Mouse (Mus musculus) neural tube, embryonic 14.5 days (tissue): ENCODE results near the gene Galns. TPM values are rescaled to one million over a fixed set of nuclear protein-coding genes. Genes with fewer than 3 reads are reported as not detected.
"Not testable (repeated sequence)": the region's sequence is repeated elsewhere in the genome, so short reads cannot be mapped to it uniquely, and the experiment has no call there.

Experiments used
- ATAC-seq: fragments of 200-750 bp; cut with Nextera tagmentation; 2 replicates; pipeline ENCODE4 v1.8.0; 2017; ENCODE audit warnings: low read depth, mild to moderate bottlenecking, moderate TSS enrichment, moderate library complexity
- H3K27ac ChIP-seq: fragments of 300-500 bp; sonication (generic); 2 replicates; pipeline ENCODE4 v1.5.1; 2014; ENCODE audit warnings: low read depth, mild to moderate bottlenecking, control low read depth, low read length, moderate library complexity, mixed read lengths
- H3K27me3 ChIP-seq: fragments of 300-500 bp; sonication (generic); 2 replicates; pipeline ENCODE4 v1.6.1; 2014; ENCODE audit warnings: low read length; ENCODE audit not compliant: control insufficient read depth, insufficient read depth
- H3K36me3 ChIP-seq: fragments of 300-500 bp; sonication (generic); 2 replicates; pipeline ENCODE4 v1.6.1; 2014; ENCODE audit warnings: low read length, mixed read lengths; ENCODE audit not compliant: control insufficient read depth, insufficient read depth
- H3K4me1 ChIP-seq: fragments of 300-500 bp; sonication (generic); 2 replicates; pipeline ENCODE4 v1.6.1; 2014; ENCODE audit warnings: low read length; ENCODE audit not compliant: control insufficient read depth, insufficient read depth
- H3K4me2 ChIP-seq: fragments of 300-500 bp; sonication (generic); 2 replicates; pipeline ENCODE4 v1.6.1; 2014; ENCODE audit warnings: mild to moderate bottlenecking, low read depth, low read length, control low read depth
- H3K4me3 ChIP-seq: fragments of 300-500 bp; sonication (generic); 2 replicates; pipeline ENCODE4 v1.5.1; 2014; ENCODE audit warnings: low read depth, low read length, control low read depth, mixed read lengths
- H3K9ac ChIP-seq: fragments of 300-500 bp; sonication (generic); replicated peaks from 2 replicates; pipeline ENCODE4 v1.6.1; 2014; ENCODE audit warnings: low read depth, mild to moderate bottlenecking, control low read depth, low read length, mixed read lengths
- H3K9me3 ChIP-seq: fragments of 300-500 bp; sonication (generic); 2 replicates; pipeline ENCODE4 v1.6.1; 2016; ENCODE audit warnings: low read length; ENCODE audit not compliant: control insufficient read depth
- WGBS: fragments of 180-500 bp; shearing (Covaris S2); extraction: QIAGEN DNeasy Blood & Tissue Kit; methylation state at CpG from one replicate; pipeline ENCODE4 v1.1.7; 2014; 5-methylcytosine and 5-hydroxymethylcytosine counted together
- polyA plus RNA-seq: library from polyadenylated mRNA; unstranded; fragments of >200 nt; fragmentation: Nextera tagmentation; extraction: Ambion mirVana; gene quantifications from 2 replicates; pipeline ENCODE4 v1.2.1, GENCODE M21; 2014

Gene Galns
- polyA plus RNA-seq, 1 experiment from 2014 or later = 7.1 TPM

GRCm38 (mm10) chr8:122574667-122575251 lies 36.5 kb downstream of the Galns start:
- Histone ChIP-seq H3K4me1 (peaks cover 17% of the 10 kb centered on the region), H3K9ac (no peak overlapping the region), H3K4me3 (no peak overlapping the region), H3K36me3 (0 out of 2 replicates have a peak, but pooled peaks cover 6% of the 10 kb centered on the region), H3K9me3 (no peaks in the 10 kb centered on the region), H3K4me2 (no peak overlapping the region), H3K27me3 (no peaks in the 10 kb centered on the region), H3K27ac (no peak overlapping the region)
- ATAC-seq = no peak
- 50% methylated on average over 10 of the region's 10 CpGs for WGBS

- Histone ChIP-seq H3K4me2 (no peak overlapping the region), H3K36me3 (0 out of 2 replicates have a peak, but pooled peaks cover 6% of the 10 kb centered on the region), H3K27me3 (no peaks in the 10 kb centered on the region), H3K9ac (no peak overlapping the region), H3K27ac (no peak overlapping the region), H3K4me3 (no peak overlapping the region), H3K4me1 (peaks cover 17% of the 10 kb centered on the region), H3K9me3 (no peaks in the 10 kb centered on the region)
- no peak for ATAC-seq
- 45% methylated on average over 3 of the region's 3 CpGs for WGBS
Measured at GRCm38 (mm10) chr8:122574264-122574663, 37.0 kb downstream of the Galns start.

- no peak for ATAC-seq
- Histone ChIP-seq H3K36me3 (0 out of 2 replicates have a peak, but pooled peaks cover 6% of the 10 kb centered on the region), H3K9me3 (no peaks in the 10 kb centered on the region), H3K27ac (no peak overlapping the region), H3K9ac (no peak overlapping the region), H3K4me3 (no peak overlapping the region), H3K4me2 (no peak overlapping the region), H3K27me3 (no peaks in the 10 kb centered on the region), H3K4me1 (peaks cover 17% of the 10 kb centered on the region)
- 47% methylated on average over 9 of the region's 9 CpGs for WGBS
Measured at GRCm38 (mm10) chr8:122573577-122573976, 37.7 kb downstream of the Galns start.

GRCm38 (mm10) chr8:122573176-122573575 lies 38.1 kb downstream of the Galns start:
- WGBS = 28% methylated on average over 4 of the region's 4 CpGs
- not testable (repeated sequence) for H3K27ac ChIP-seq, H3K27me3 ChIP-seq, H3K4me2 ChIP-seq, H3K4me3 ChIP-seq, H3K9me3 ChIP-seq, H3K36me3 ChIP-seq, ATAC-seq, H3K9ac ChIP-seq
- peaks cover 17% of the 10 kb centered on the region for H3K4me1 ChIP-seq

- Histone ChIP-seq H3K4me2 (no peak overlapping the region), H3K4me3 (no peak overlapping the region), H3K9me3 (no peaks in the 10 kb centered on the region), H3K9ac (no peak overlapping the region), H3K36me3 (0 out of 2 replicates have a peak, but pooled peaks cover 6% of the 10 kb centered on the region), H3K4me1 (peaks cover 17% of the 10 kb centered on the region), H3K27ac (no peak overlapping the region), H3K27me3 (no peaks in the 10 kb centered on the region)
- no peak for ATAC-seq
- 92% methylated on average over 3 of the region's 3 CpGs for WGBS
Measured at GRCm38 (mm10) chr8:122572751-122573150, 38.5 kb downstream of the Galns start.

- no peak for ATAC-seq
- Histone ChIP-seq H3K9me3 (no peaks in the 10 kb centered on the region), H3K4me2 (no peak overlapping the region), H3K4me1 (peaks cover 16% of the 10 kb centered on the region), H3K27me3 (no peaks in the 10 kb centered on the region), H3K36me3 (0 out of 2 replicates have a peak, but pooled peaks cover 6% of the 10 kb centered on the region), H3K9ac (no peak overlapping the region), H3K4me3 (no peak overlapping the region), H3K27ac (no peak overlapping the region)
- WGBS = 95% methylated on average over 17 of the region's 17 CpGs
Measured at GRCm38 (mm10) chr8:122571750-122572267, 39.5 kb downstream of the Galns start.

GRCm38 (mm10) chr8:122571153-122571552 lies 40.1 kb downstream of the Galns start:
- no peak overlapping the region for H3K4me2 ChIP-seq
- peaks cover 19% of the 10 kb centered on the region for H3K4me1 ChIP-seq
- no peak overlapping the region for H3K27ac ChIP-seq
- no peaks in the 10 kb centered on the region for H3K27me3 ChIP-seq
- 95% methylated on average over 11 of the region's 11 CpGs for WGBS
- no peak overlapping the region for H3K9ac ChIP-seq
- 0 out of 2 replicates have a peak, but pooled peaks cover 6% of the 10 kb centered on the region for H3K36me3 ChIP-seq
- no peaks in the 10 kb centered on the region for H3K9me3 ChIP-seq
- no peak overlapping the region for H3K4me3 ChIP-seq
- no peak for ATAC-seq

GRCm38 (mm10) chr8:122569996-122570395 lies 41.3 kb downstream of the Galns start:
- 95% methylated on average over 16 of the region's 16 CpGs for WGBS
- no peak for ATAC-seq

GRCm38 (mm10) chr8:122569329-122569728 lies 41.9 kb downstream of the Galns start:
- peak overlapping the region; percentile 7; the same call in 1 of the 2 replicates for H3K4me3 ChIP-seq
- H3K27ac ChIP-seq = no peak overlapping the region
- whole genome bisulfite sequencing = 64% methylated on average over 9 of the region's 9 CpGs
- H3K4me1 ChIP-seq = peaks cover 7% of the 10 kb centered on the region
- no peaks in the 10 kb centered on the region for H3K27me3 ChIP-seq
- H3K36me3 ChIP-seq = 0 out of 2 replicates have a peak, but pooled peaks cover 6% of the 10 kb centered on the region
- peak overlapping the region; percentile 86; the same call in 1 of the 2 replicates for H3K4me2 ChIP-seq
- no peak for ATAC-seq
- H3K9me3 ChIP-seq = no peaks in the 10 kb centered on the region
- no peak overlapping the region for H3K9ac ChIP-seq

More at GRCm38 (mm10) chr8:122569996-122570395, 41.3 kb downstream of the Galns start:
- Histone ChIP-seq H3K9ac (no peak overlapping the region), H3K4me1 (peaks cover 11% of the 10 kb centered on the region), H3K9me3 (no peaks in the 10 kb centered on the region), H3K36me3 (0 out of 2 replicates have a peak, but pooled peaks cover 6% of the 10 kb centered on the region), H3K4me3 (no peak overlapping the region), H3K27me3 (no peaks in the 10 kb centered on the region), H3K4me2 (no peak overlapping the region), H3K27ac (no peak overlapping the region)
